Mouse (Mus musculus) CH12.LX (cell line): ENCODE results near the gene Prkce. TPM values are rescaled to one million over a fixed set of nuclear protein-coding genes. Genes with fewer than 3 reads are reported as not detected.
A peak's percentile ranks its signal among the peaks of the same experiment; 100 is the strongest.

ENCODE experiments used
- DNase-seq: peaks from one replicate; pipeline ENCODE4 v3.0.0-alpha.2; 2013; ENCODE audit errors: extremely low read depth
- H3K27ac ChIP-seq: 2 replicates; pipeline ENCODE4 v1.5.1; 2012; ENCODE audit warnings: low read depth, mild to moderate bottlenecking, control low read depth, moderate library complexity; ENCODE audit not compliant: insufficient read depth
- H3K27me3 ChIP-seq: replicated peaks from 2 replicates; pipeline ENCODE3; 2012; ENCODE audit warnings: inconsistent platforms
- H3K36me3 ChIP-seq, 2 experiments: replicated peaks in 1 of 2; 2 replicates each; pipeline versions ENCODE3 to v1.6.1; 2012; ENCODE audit warnings: inconsistent platforms in 1 of 2, low read length in 1 of 2, mild to moderate bottlenecking in 1 of 2, mixed read lengths in 1 of 2, moderate library complexity in 1 of 2; ENCODE audit not compliant: control insufficient read depth in 1 of 2, insufficient read depth in 1 of 2
- H3K4me1 ChIP-seq, 2 experiments: 2 replicates each; pipeline ENCODE4 v1.6.1; 2012; ENCODE audit warnings: inconsistent platforms in 1 of 2, moderate library complexity in 1 of 2; ENCODE audit not compliant: insufficient read depth in 2 of 2, control insufficient read depth in 1 of 2
- H3K4me2 ChIP-seq: 2 replicates; pipeline ENCODE4 v1.6.1; 2012; ENCODE audit warnings: low read depth, mild to moderate bottlenecking, control low read depth; ENCODE audit not compliant: poor library complexity, insufficient read depth, severe bottlenecking
- H3K4me3 ChIP-seq, 3 experiments: fragments of 150-350 bp in 1 of 3; sonication (generic) in 1 of 3; replicated peaks in 1 of 3; 2 replicates each; pipeline versions ENCODE3 to v1.5.1; 2011 to 2012; ENCODE audit warnings: low read depth in 2 of 3, low read length in 2 of 3, mild to moderate bottlenecking in 2 of 3, moderate library complexity in 2 of 3, control low read depth in 1 of 3, improper control_type of control experiment in 1 of 3, inconsistent platforms in 1 of 3, mixed read lengths in 1 of 3; ENCODE audit not compliant: poor library complexity in 1 of 3
- H3K79me2 ChIP-seq: replicated peaks from 2 replicates; pipeline ENCODE4 v1.6.1; 2012; ENCODE audit warnings: mild to moderate bottlenecking, moderate library complexity; ENCODE audit not compliant: control insufficient read depth, poor library complexity, insufficient read depth, severe bottlenecking; ENCODE audit errors: extremely low read depth
- H3K9ac ChIP-seq: 2 replicates; pipeline ENCODE4 v1.6.1; 2012; ENCODE audit warnings: low read depth, mild to moderate bottlenecking, control low read depth, moderate library complexity; ENCODE audit not compliant: insufficient read depth
- H3K9me3 ChIP-seq: replicated peaks from 2 replicates; pipeline ENCODE3; 2012; ENCODE audit warnings: low read length, inconsistent platforms, mixed read lengths
- BHLHE40 ChIP-seq: IDR thresholded peaks from 2 replicates; pipeline ENCODE4 v1.6.1; 2011; ENCODE audit warnings: mild to moderate bottlenecking, low read depth, low read length, improper control_type of control experiment
- CHD1 ChIP-seq: IDR thresholded peaks from 2 replicates; pipeline ENCODE4 v1.6.1; 2012; ENCODE audit warnings: low read depth, low read length, improper control_type of control experiment, inconsistent platforms
- CHD2 ChIP-seq: IDR thresholded peaks from 2 replicates; pipeline ENCODE4 v1.6.1; 2011; ENCODE audit warnings: low read length, improper control_type of control experiment
- CTCF ChIP-seq, 2 experiments: IDR thresholded peaks in 1 of 2; conservative IDR thresholded peaks in 1 of 2; 2 replicates each; pipeline ENCODE4 v1.5.1; 2011 to 2012; ENCODE audit warnings: low read depth in 2 of 2, low read length in 2 of 2, improper control_type of control experiment in 1 of 2, inconsistent platforms in 1 of 2, mild to moderate bottlenecking in 1 of 2, moderate library complexity in 1 of 2
- E2F4 ChIP-seq: IDR thresholded peaks from 2 replicates; pipeline ENCODE4 v1.6.1; 2011; ENCODE audit warnings: low read depth, low read length, improper control_type of control experiment; ENCODE audit not compliant: insufficient replicate concordance
- EP300 ChIP-seq: IDR thresholded peaks from 2 replicates; pipeline ENCODE4 v1.6.1; 2011; ENCODE audit warnings: low read length, improper control_type of control experiment
- ETS1 ChIP-seq: conservative IDR thresholded peaks from 2 replicates; pipeline ENCODE4 v1.6.1; 2012; ENCODE audit warnings: low read depth, mild to moderate bottlenecking, inconsistent platforms, low read length, improper control_type of control experiment, moderate library complexity
- GABPA ChIP-seq: IDR thresholded peaks from 2 replicates; pipeline ENCODE4 v1.6.1; 2012; ENCODE audit warnings: low read depth, low read length, improper control_type of control experiment, inconsistent platforms; ENCODE audit not compliant: insufficient replicate concordance
- IRF4 ChIP-seq: IDR thresholded peaks from 2 replicates; pipeline ENCODE4 v1.6.1; 2014; ENCODE audit warnings: low read depth, mild to moderate bottlenecking, inconsistent platforms, low read length, improper control_type of control experiment
- JUN ChIP-seq: IDR thresholded peaks from 2 replicates; pipeline ENCODE4 v1.6.1; 2011; ENCODE audit warnings: low read depth, mild to moderate bottlenecking, low read length, improper control_type of control experiment, moderate library complexity; ENCODE audit not compliant: insufficient read depth
- JUND ChIP-seq: conservative IDR thresholded peaks from 2 replicates; pipeline ENCODE4 v1.6.1; 2011; ENCODE audit warnings: low read depth, low read length, improper control_type of control experiment
- KAT2A ChIP-seq: IDR thresholded peaks from 2 replicates; pipeline ENCODE4 v1.6.1; 2012; ENCODE audit warnings: low read length, improper control_type of control experiment, inconsistent platforms; ENCODE audit not compliant: insufficient replicate concordance
- MAFK ChIP-seq: IDR thresholded peaks from 2 replicates; pipeline ENCODE4 v1.6.1; 2011; ENCODE audit warnings: low read length, improper control_type of control experiment; ENCODE audit not compliant: insufficient replicate concordance
- MAZ ChIP-seq: IDR thresholded peaks from 2 replicates; pipeline ENCODE4 v1.6.1; 2012; ENCODE audit warnings: low read depth, mild to moderate bottlenecking, inconsistent platforms, low read length, improper control_type of control experiment, moderate library complexity
- MYC ChIP-seq: IDR thresholded peaks from 2 replicates; pipeline ENCODE4 v1.6.1; 2011; ENCODE audit warnings: low read depth, mild to moderate bottlenecking, improper control_type of control experiment, low read length
- NELFE ChIP-seq: IDR thresholded peaks from 2 replicates; pipeline ENCODE4 v1.6.1; 2011; ENCODE audit warnings: low read depth, low read length, improper control_type of control experiment
- PAX5 ChIP-seq: IDR thresholded peaks from 2 replicates; pipeline ENCODE4 v1.6.1; 2012; ENCODE audit warnings: low read length, inconsistent platforms, mixed read lengths
- POLR2A ChIP-seq: IDR thresholded peaks from 2 replicates; pipeline ENCODE4 v1.6.1; 2011; ENCODE audit warnings: low read depth, mild to moderate bottlenecking, improper control_type of control experiment, low read length
- POLR2AphosphoS2 ChIP-seq: IDR thresholded peaks from 2 replicates; pipeline ENCODE4 v1.6.1; 2011; ENCODE audit warnings: low read depth, low read length, improper control_type of control experiment
- RAD21 ChIP-seq: IDR thresholded peaks from 2 replicates; pipeline ENCODE4 v1.6.1; 2011; ENCODE audit warnings: low read depth, mild to moderate bottlenecking, low read length, improper control_type of control experiment, moderate library complexity
- RCOR1 ChIP-seq: conservative IDR thresholded peaks from 2 replicates; pipeline ENCODE4 v1.6.1; 2012; ENCODE audit warnings: low read depth, mild to moderate bottlenecking, inconsistent platforms, low read length, improper control_type of control experiment
- SIN3A ChIP-seq: IDR thresholded peaks from 2 replicates; pipeline ENCODE4 v1.6.1; 2012; ENCODE audit warnings: low read length, improper control_type of control experiment, inconsistent platforms
- SMC3 ChIP-seq: IDR thresholded peaks from 2 replicates; pipeline ENCODE4 v1.6.1; 2011; ENCODE audit warnings: low read depth, low read length, improper control_type of control experiment
- TBP ChIP-seq: conservative IDR thresholded peaks from 2 replicates; pipeline ENCODE4 v1.6.1; 2011; ENCODE audit warnings: low read depth, low read length, improper control_type of control experiment
- TCF12 ChIP-seq: IDR thresholded peaks from 2 replicates; pipeline ENCODE4 v1.6.1; 2014; ENCODE audit warnings: low read depth, mild to moderate bottlenecking, inconsistent platforms, low read length, improper control_type of control experiment
- UBTF ChIP-seq: IDR thresholded peaks from 2 replicates; pipeline ENCODE4 v1.6.1; 2012; ENCODE audit warnings: low read depth, mild to moderate bottlenecking, inconsistent platforms, low read length, improper control_type of control experiment, moderate library complexity
- USF1 ChIP-seq: IDR thresholded peaks from 2 replicates; pipeline ENCODE4 v1.6.1; 2014; ENCODE audit warnings: low read depth, mild to moderate bottlenecking, inconsistent platforms, low read length, improper control_type of control experiment
- USF2 ChIP-seq: conservative IDR thresholded peaks from 2 replicates; pipeline ENCODE4 v1.6.1; 2011; ENCODE audit warnings: low read depth, low read length, improper control_type of control experiment
- ZC3H11A ChIP-seq: IDR thresholded peaks from 2 replicates; pipeline ENCODE4 v1.6.1; 2012; ENCODE audit warnings: low read depth, mild to moderate bottlenecking, inconsistent platforms, low read length, improper control_type of control experiment
- ZKSCAN1 ChIP-seq: IDR thresholded peaks from 2 replicates; pipeline ENCODE4 v1.6.1; 2012; ENCODE audit warnings: low read depth, inconsistent platforms, low read length, improper control_type of control experiment, borderline replicate concordance
- ZMIZ1 ChIP-seq: IDR thresholded peaks from 2 replicates; pipeline ENCODE4 v1.6.1; 2012; ENCODE audit warnings: low read depth, mild to moderate bottlenecking, inconsistent platforms, low read length, improper control_type of control experiment
- ZNF384 ChIP-seq: IDR thresholded peaks from 2 replicates; pipeline ENCODE4 v1.6.1; 2012; ENCODE audit warnings: low read depth, low read length, improper control_type of control experiment, inconsistent platforms
- dilution Hi-C: fragments of 300-500 bp; cut with MboI; formaldehyde crosslinking; loops from 2 replicates; pipeline ENCODE4 v1.14.3; 2020; ENCODE audit warnings: low sequenced_read_pairs; ENCODE audit not compliant: extremely low pct_unique_long_range_greater_than_20kb, extremely low pct_ligation_motif_present
- in situ Hi-C: fragments of 300-500 bp; cut with MboI; formaldehyde crosslinking; loops from 3 replicates; pipeline ENCODE4 v1.14.3; 2019; ENCODE audit warnings: low sequenced_read_pairs, low pct_ligation_motif_present, low pct_unique_long_range_greater_than_20kb, mixed read lengths
- polyA plus RNA-seq: library from polyadenylated mRNA; unstranded; fragments of >175 nt; gene quantifications from 2 replicates; pipeline ENCODE4 v1.2.1, GENCODE M21; 2012; ENCODE audit warnings: low read depth; ENCODE audit not compliant: insufficient read length
- total RNA-seq, 2 experiments: library from RNA; depleted of rRNA; stranded (reverse); fragments of 300-350 nt in 1 of 2; fragments of >200 nt in 1 of 2; gene quantifications; 2 replicates each; pipeline ENCODE4 v1.2.3; 2012 to 2014

The Prkce gene
- total and polyA plus RNA-seq, 3 experiments: 4.1 to 13.2 (median 11.4) TPM

GRCm38 (mm10) chr17:86329273-86330075, 161.9 kb downstream of the Prkce start:
- dilution Hi-C loops: no loop called here
- H3K27me3 ChIP-seq: no peaks in the 10 kb centered on the region
- peak overlapping the region in 1 of 3 experiments; percentile 16 for H3K4me3 ChIP-seq
- peak; percentile 39 for DNase-seq
- peak overlapping the region; percentile 70 for H3K4me2 ChIP-seq
- TF ChIP-seq EP300: no peak
- no peak for TF ChIP-seq PAX5
- no peak for TF ChIP-seq UBTF
- no peak for TF ChIP-seq ETS1
- no peak for TF ChIP-seq ZMIZ1
- no peak for TF ChIP-seq TCF12
- no peak for TF ChIP-seq NELFE
- TF ChIP-seq ZNF384: no peak
- TF ChIP-seq CHD2: no peak
- TF ChIP-seq ZKSCAN1: no peak
- no peak for TF ChIP-seq RAD21
- no peak for TF ChIP-seq CHD1
- peak; percentile 19; the same call in 1 of the 2 replicates for TF ChIP-seq BHLHE40
- TF ChIP-seq MAFK: peak; percentile 71; the same call in 1 of the 2 replicates
- TF ChIP-seq JUN: no peak
- TF ChIP-seq E2F4: no peak
- 0 out of 2 replicates have a peak, but pooled peaks have one; percentile 50 for TF ChIP-seq SIN3A
- no peak for TF ChIP-seq ZC3H11A
- TF ChIP-seq MYC: no peak
- no peak for TF ChIP-seq TBP
- TF ChIP-seq RCOR1: no peak
- TF ChIP-seq POLR2A: no peak
- TF ChIP-seq IRF4: peak; percentile 58; the same call in 1 of the 2 replicates
- no peak for TF ChIP-seq JUND
- no peak for TF ChIP-seq USF2
- TF ChIP-seq SMC3: no peak
- no peak for TF ChIP-seq POLR2AphosphoS2
- 0 out of 2 replicates have a peak, but pooled peaks have one; percentile 52 for TF ChIP-seq MAZ
- TF ChIP-seq USF1: no peak
- no peak for TF ChIP-seq CTCF (conservative IDR thresholded peaks at IDR 0.05 in 1 of 2, IDR thresholded peaks at IDR 0.05 in 1 of 2; ENCODE audit: low read depth in 2 of 2, low read length in 2 of 2)
- TF ChIP-seq KAT2A: no peak
- TF ChIP-seq GABPA: no peak
- H3K79me2 ChIP-seq: no peaks in the 10 kb centered on the region; the same call in 1 of the 2 replicates
- H3K4me1 ChIP-seq: peaks cover 28 to 88% of the 10 kb centered on the region in 2 experiments
- H3K9ac ChIP-seq: peak overlapping the region; percentile 61
- H3K9me3 ChIP-seq: no peaks in the 10 kb centered on the region
- H3K36me3 ChIP-seq: peaks cover 0 to 20% of the 10 kb centered on the region in 2 experiments
- in situ Hi-C loops: loop anchor here (5.0 kb wide), 1 partner anchor 108 kb away; no protein-coding TSS in a partner anchor
- peak overlapping the region; percentile 47; the same call in 1 of the 2 replicates for H3K27ac ChIP-seq
